Mouse (Mus musculus) hindbrain, embryonic 13.5 days (tissue): Measurements from ENCODE around the gene Stk32c. TPM values are rescaled to one million over a fixed set of nuclear protein-coding genes. Genes with fewer than 3 reads are reported as not detected.

Experiments
- ATAC-seq: fragments of 200-750 bp; cut with Nextera tagmentation; 2 replicates; pipeline ENCODE4 v1.8.0; 2017; ENCODE audit warnings: moderate TSS enrichment; ENCODE audit not compliant: low FRiP score
- H3K27ac ChIP-seq: fragments of 300-500 bp; sonication (generic); 2 replicates; pipeline ENCODE4 v1.5.1; 2015; ENCODE audit warnings: inconsistent platforms, mild to moderate bottlenecking, moderate library complexity
- H3K27me3 ChIP-seq: fragments of 300-500 bp; sonication (generic); 2 replicates; pipeline ENCODE4 v1.6.1; 2015; ENCODE audit warnings: mild to moderate bottlenecking, inconsistent platforms
- H3K36me3 ChIP-seq: fragments of 300-500 bp; sonication (generic); 2 replicates; pipeline ENCODE4 v1.6.1; 2015; ENCODE audit warnings: mild to moderate bottlenecking, inconsistent platforms
- H3K4me1 ChIP-seq: fragments of 300-500 bp; sonication (generic); replicated peaks from 2 replicates; pipeline ENCODE4 v1.6.1; 2015; ENCODE audit warnings: inconsistent platforms
- H3K4me2 ChIP-seq: fragments of 300-500 bp; sonication (generic); 2 replicates; pipeline ENCODE4 v1.6.1; 2015; ENCODE audit warnings: inconsistent platforms, mild to moderate bottlenecking, moderate library complexity
- H3K4me3 ChIP-seq: fragments of 300-500 bp; sonication (generic); 2 replicates; pipeline ENCODE4 v1.5.1; 2015; ENCODE audit warnings: mild to moderate bottlenecking, inconsistent platforms
- H3K9ac ChIP-seq: fragments of 300-500 bp; sonication (generic); 2 replicates; pipeline ENCODE4 v1.6.1; 2015; ENCODE audit warnings: mild to moderate bottlenecking, inconsistent platforms
- H3K9me3 ChIP-seq: fragments of 300-500 bp; sonication (generic); 2 replicates; pipeline ENCODE4 v1.6.1; 2016; ENCODE audit warnings: inconsistent platforms
- WGBS: fragments of 180-500 bp; shearing (Covaris S2); methylation state at CpG from one replicate; pipeline ENCODE4 v1.1.7; 2015; 5-methylcytosine and 5-hydroxymethylcytosine counted together
- polyA plus RNA-seq: library from polyadenylated mRNA; unstranded; fragments of >200 nt; fragmentation: Nextera tagmentation; extraction: Ambion mirVana; gene quantifications from 2 replicates; pipeline ENCODE4 v1.2.1, GENCODE M21; 2015

Stk32c gene
- 1.1 TPM in 2 replicates for polyA plus RNA-seq

DNA sequence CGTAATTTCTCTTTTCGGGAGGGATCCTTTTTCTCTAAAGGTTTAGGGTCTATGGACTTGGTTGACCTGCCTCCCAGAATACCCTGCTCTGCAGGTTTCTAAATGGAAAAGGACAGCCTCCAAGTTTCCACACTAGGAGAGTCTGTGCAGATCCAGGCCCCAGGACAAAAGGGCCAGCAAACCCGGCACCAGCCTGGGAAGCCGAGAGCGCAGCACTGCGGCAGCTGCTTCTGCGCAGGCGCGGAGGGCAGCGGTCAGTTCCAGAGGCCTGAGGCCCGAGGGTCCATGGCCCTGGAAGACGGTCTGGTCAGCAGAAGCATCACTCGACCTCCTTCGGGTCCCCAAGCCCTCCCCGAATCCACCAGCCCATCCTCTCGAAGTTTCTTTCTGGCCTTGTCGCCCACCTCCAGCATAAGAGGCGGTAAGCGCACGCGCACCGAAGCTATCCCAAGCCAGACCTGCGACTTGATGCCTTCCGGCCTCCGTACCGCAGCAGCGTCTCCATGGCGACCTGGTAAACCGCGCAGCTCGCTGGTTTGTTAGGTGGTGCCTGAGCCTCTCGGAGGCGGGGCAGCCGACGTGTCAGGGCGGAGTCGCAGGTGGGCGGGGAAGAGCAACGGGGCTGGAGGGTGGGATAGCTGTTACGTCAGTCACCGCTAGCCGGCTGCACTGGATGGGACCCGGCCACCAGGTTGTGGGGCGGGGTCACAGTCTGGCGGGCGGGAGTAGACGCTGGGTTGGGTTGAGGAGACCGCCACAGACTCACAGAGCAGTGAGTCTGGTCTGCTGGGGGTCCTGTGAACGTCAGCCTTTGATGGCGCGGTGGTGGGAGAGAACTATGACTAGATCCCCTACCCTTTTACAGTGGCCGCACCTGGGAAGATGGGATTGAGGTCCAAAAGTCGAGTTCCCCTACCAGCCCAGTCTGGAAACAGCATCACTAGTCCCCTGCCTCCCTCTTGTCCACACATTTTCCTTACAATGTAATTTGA, at the start of gene Stk32c, which contains the start of gene Lrrc27:
TSS of gene Stk32c (minus strand) at position 554 of the 992 bp plus-strand sequence.
TSS of gene Lrrc27 (plus strand) at position 235 of the 992 bp plus-strand sequence.
- H3K27ac ChIP-seq = peak within 1 kb of the TSS; percentile 93
- peak within 1 kb of the TSS; percentile 78 for H3K9ac ChIP-seq
- H3K9me3 ChIP-seq = no peaks in the 10 kb centered on the region
- peak within 1 kb of the TSS; percentile 52 for H3K4me3 ChIP-seq
- H3K27me3 ChIP-seq = no peaks in the 10 kb centered on the region
- 2% methylated on average over 53 of the region's 53 CpGs for WGBS
- H3K36me3 ChIP-seq = no peaks in the 10 kb centered on the region
- peak within 1 kb of the TSS; percentile 59 for H3K4me2 ChIP-seq
- H3K4me1 ChIP-seq = peaks cover 17% of the 10 kb centered on the region
- peak; percentile 98 for ATAC-seq

- Histone ChIP-seq H3K9me3 (no peaks in the 10 kb centered on the region), H3K4me1 (peaks cover 3% of the 10 kb centered on the region), H3K36me3 (peaks cover 22% of the 10 kb centered on the region), H3K4me2 (no peak overlapping the region), H3K27ac (no peak overlapping the region), H3K27me3 (no peaks in the 10 kb centered on the region), H3K9ac (no peak overlapping the region), H3K4me3 (no peak overlapping the region)
- WGBS = 79% methylated on average over 10 of the region's 10 CpGs
- no peak for ATAC-seq
Observed at GRCm38 (mm10) chr7:139257752-139258542, 44.8 kb upstream of the Stk32c start.

GRCm38 (mm10) chr7:139254626-139255025, 41.5 kb upstream of the Stk32c start:
- Histone ChIP-seq H3K36me3 (peaks cover 22% of the 10 kb centered on the region), H3K4me1 (peaks cover 34% of the 10 kb centered on the region), H3K27me3 (peaks cover 10% of the 10 kb centered on the region), H3K4me2 (no peak overlapping the region), H3K9me3 (no peaks in the 10 kb centered on the region), H3K9ac (no peak overlapping the region), H3K27ac (no peak overlapping the region), H3K4me3 (no peak overlapping the region)
- no peak for ATAC-seq
- WGBS = 82% methylated on average over 5 of the region's 5 CpGs

- H3K4me1 ChIP-seq = peaks cover 46% of the 10 kb centered on the region
Observed at GRCm38 (mm10) chr7:139253462-139253861, 40.4 kb upstream of the Stk32c start.

GRCm38 (mm10) chr7:139252986-139253385, 39.9 kb upstream of the Stk32c start:
- Histone ChIP-seq H3K9ac (peak overlapping the region; percentile 49; the same call in 1 of the 2 replicates), H3K4me2 (no peak overlapping the region)

More at GRCm38 (mm10) chr7:139253462-139253861, 40.4 kb upstream of the Stk32c start:
- no peak for ATAC-seq
- H3K36me3 ChIP-seq = peaks cover 22% of the 10 kb centered on the region
- H3K4me2 ChIP-seq = no peak overlapping the region
- 87% methylated on average over 3 of the region's 3 CpGs for WGBS
- H3K27me3 ChIP-seq = peaks cover 19% of the 10 kb centered on the region
- H3K4me3 ChIP-seq = no peak overlapping the region
- no peak overlapping the region for H3K27ac ChIP-seq
- peak overlapping the region; percentile 49; the same call in 1 of the 2 replicates for H3K9ac ChIP-seq
- no peaks in the 10 kb centered on the region for H3K9me3 ChIP-seq

DNA sequence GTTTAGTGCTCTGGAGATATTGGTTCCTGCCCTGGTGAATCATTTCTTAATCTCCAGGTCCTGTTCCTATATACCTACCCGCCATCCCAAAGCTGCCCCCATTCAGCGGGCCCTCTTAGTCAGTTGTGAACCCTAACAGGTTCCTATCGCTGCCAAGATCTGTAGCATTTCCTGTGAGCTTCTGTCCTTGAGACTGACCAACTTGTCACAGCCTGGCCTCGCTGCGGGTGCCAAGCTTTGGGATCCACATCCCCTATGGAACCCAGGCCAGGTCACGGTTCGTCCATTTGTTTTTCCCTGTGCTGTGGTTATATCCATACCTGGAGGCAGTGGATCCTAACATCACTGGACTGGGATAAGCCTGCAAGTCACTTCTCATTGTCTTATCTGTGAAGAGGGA, 39.5 kb upstream of the Stk32c start:
- Histone ChIP-seq H3K4me2 (no peak overlapping the region), H3K4me3 (no peak overlapping the region), H3K27ac (no peak overlapping the region), H3K27me3 (peaks cover 19% of the 10 kb centered on the region), H3K4me1 (peaks cover 51% of the 10 kb centered on the region), H3K9ac (no peak overlapping the region), H3K9me3 (no peaks in the 10 kb centered on the region), H3K36me3 (peaks cover 22% of the 10 kb centered on the region)
- ATAC-seq = no peak
- WGBS = 89% methylated on average over 7 of the region's 7 CpGs

More at GRCm38 (mm10) chr7:139252986-139253385, 39.9 kb upstream of the Stk32c start:
- peaks cover 22% of the 10 kb centered on the region for H3K36me3 ChIP-seq
- no peaks in the 10 kb centered on the region for H3K9me3 ChIP-seq
- no peak overlapping the region for H3K27ac ChIP-seq
- H3K27me3 ChIP-seq = peaks cover 19% of the 10 kb centered on the region
- no peak overlapping the region for H3K4me3 ChIP-seq
- 73% methylated on average over 9 of the region's 9 CpGs for WGBS
- H3K4me1 ChIP-seq = peaks cover 46% of the 10 kb centered on the region
- ATAC-seq = no peak

GRCm38 (mm10) chr7:139251881-139252301, 38.8 kb upstream of the Stk32c start:
- 70% methylated on average over 5 of the region's 5 CpGs for WGBS
- H3K9ac ChIP-seq = no peak overlapping the region; the same call in 1 of the 2 replicates
- no peak for ATAC-seq

DNA sequence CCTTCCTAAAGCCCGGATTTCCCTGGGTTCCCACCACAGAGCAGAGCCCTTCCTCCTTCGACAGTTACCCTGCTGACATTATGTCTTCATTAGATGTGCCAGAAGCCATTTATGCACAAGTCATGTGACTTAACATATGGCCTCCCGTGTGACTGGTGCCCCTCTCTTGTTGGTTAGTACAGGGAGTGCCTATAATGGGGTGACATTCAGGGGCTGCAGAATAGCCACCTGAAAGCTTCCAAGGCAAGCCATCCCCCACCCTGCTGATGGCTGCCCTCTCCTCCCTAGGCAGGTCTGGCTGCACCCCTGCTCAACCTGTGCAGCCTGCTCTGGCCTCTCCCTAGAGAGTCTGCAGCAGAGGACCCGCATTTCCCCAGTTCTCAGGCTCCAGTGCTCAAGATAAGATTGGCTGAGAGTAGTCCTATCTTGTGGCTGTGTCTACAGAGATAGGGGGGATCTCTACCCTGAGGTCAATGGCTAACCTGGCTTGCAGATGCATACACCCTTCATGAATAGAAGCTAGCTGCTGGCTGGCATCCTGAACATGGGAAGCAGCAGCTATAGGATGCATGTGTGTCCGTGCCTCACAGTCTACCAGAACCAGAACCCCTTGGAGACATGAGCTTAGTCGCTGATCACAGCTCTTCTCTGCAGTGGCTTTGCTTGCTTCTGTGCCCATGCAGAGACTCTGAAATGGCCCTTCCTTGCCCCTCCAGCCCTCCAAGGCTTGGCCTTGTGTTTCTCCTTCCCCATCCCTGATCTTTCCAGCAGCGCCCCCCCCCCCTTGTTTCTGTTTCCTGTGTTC, 36.5 kb upstream of the Stk32c start:
- H3K27ac ChIP-seq = no peak overlapping the region; the same call in 1 of the 2 replicates
- H3K4me1 ChIP-seq = peaks cover 61% of the 10 kb centered on the region
- ATAC-seq = no peak
- H3K27me3 ChIP-seq = peaks cover 43% of the 10 kb centered on the region
- no peaks in the 10 kb centered on the region for H3K36me3 ChIP-seq
- peak overlapping the region; percentile 93 for H3K4me2 ChIP-seq
- H3K9ac ChIP-seq = peak overlapping the region; percentile 84
- no peaks in the 10 kb centered on the region for H3K9me3 ChIP-seq
- WGBS = 35% methylated on average over 7 of the region's 7 CpGs
- peak overlapping the region; percentile 55 for H3K4me3 ChIP-seq

More at GRCm38 (mm10) chr7:139251881-139252301, 38.8 kb upstream of the Stk32c start:
- H3K4me1 ChIP-seq = peaks cover 57% of the 10 kb centered on the region
- peaks cover 24% of the 10 kb centered on the region for H3K27me3 ChIP-seq
- H3K4me2 ChIP-seq = no peak overlapping the region
- no peak overlapping the region for H3K4me3 ChIP-seq
- peaks cover 21% of the 10 kb centered on the region for H3K36me3 ChIP-seq
- no peaks in the 10 kb centered on the region for H3K9me3 ChIP-seq
- H3K27ac ChIP-seq = no peak overlapping the region

DNA sequence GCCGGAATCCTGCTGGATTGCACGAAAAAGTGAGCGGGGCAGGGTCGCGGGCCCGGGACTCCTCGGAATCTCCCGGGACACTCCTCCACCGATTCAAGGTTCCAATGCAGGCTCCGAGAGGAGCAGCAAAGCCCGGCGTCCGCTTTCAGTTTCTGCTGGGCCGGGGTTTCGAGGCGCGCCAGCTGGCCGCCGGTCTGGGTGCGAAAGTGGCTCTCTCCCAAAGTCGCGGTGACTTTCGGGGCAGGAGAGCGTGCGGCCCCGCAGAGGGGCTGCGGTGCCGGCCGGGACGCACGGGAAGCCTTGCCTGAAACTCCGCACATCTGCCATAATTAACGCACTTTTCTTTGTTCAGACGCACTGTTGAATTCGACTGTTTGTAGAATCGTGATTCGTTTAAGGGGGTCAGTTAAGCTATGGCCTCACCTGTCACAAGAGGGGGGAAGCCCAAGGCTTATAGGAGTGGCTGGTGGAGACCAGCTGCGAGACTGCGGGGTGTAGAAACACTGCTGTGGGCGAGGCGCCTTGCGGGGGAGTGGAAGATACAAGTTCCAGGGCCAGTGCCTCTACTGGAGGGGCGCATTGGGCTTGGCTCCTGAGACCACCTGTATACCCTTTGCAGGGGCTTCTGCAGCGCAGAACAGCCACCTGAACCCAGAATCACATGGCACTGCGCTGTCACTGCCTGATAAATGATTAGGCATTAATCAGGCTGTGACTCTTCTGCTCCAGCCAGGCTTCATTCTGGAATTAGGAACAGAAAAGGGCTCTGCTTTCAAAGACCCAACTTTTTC, 35.7 kb upstream of the Stk32c start:
- no peaks in the 10 kb centered on the region for H3K9me3 ChIP-seq
- peaks cover 61% of the 10 kb centered on the region for H3K4me1 ChIP-seq
- peak overlapping the region; percentile 73 for H3K27ac ChIP-seq
- H3K9ac ChIP-seq = peak overlapping the region; percentile 84
- WGBS = 1% methylated on average over 45 of the region's 45 CpGs
- H3K4me2 ChIP-seq = peak overlapping the region; percentile 93
- H3K4me3 ChIP-seq = peak overlapping the region; percentile 55
- peak; percentile 34; the same call in 1 of the 2 replicates for ATAC-seq
- no peaks in the 10 kb centered on the region for H3K36me3 ChIP-seq
- H3K27me3 ChIP-seq = peaks cover 47% of the 10 kb centered on the region

GRCm38 (mm10) chr7:139247881-139248614, 34.9 kb upstream of the Stk32c start, which contains the start of gene Pwwp2b:
Gene Pwwp2b (plus strand): TSS chr7:139248482.
- no peaks in the 10 kb centered on the region for H3K36me3 ChIP-seq
- H3K9ac ChIP-seq = peak within 1 kb of the TSS; percentile 84
- no peaks in the 10 kb centered on the region for H3K9me3 ChIP-seq
- peak within 1 kb of the TSS; percentile 93 for H3K4me2 ChIP-seq
- H3K27ac ChIP-seq = peak within 1 kb of the TSS; percentile 73
- H3K4me1 ChIP-seq = peaks cover 58% of the 10 kb centered on the region
- peak; percentile 50; the same call in 1 of the 2 replicates for ATAC-seq
- WGBS = 1% methylated on average over 51 of the region's 72 CpGs
- H3K27me3 ChIP-seq = peaks cover 53% of the 10 kb centered on the region
- H3K4me3 ChIP-seq = peak within 1 kb of the TSS; percentile 55
